Mouse (Mus musculus) forebrain, embryonic 16.5 days (tissue): Measurements from ENCODE around the gene Fam155a. TPM values are rescaled to one million over a fixed set of nuclear protein-coding genes. Genes with fewer than 3 reads are reported as not detected.

Experiments
- ATAC-seq: fragments of 200-750 bp; cut with Nextera tagmentation; 2 replicates; pipeline ENCODE4 v1.8.0; 2017; ENCODE audit warnings: mild to moderate bottlenecking, moderate library complexity
- H3K27ac ChIP-seq: fragments of 300-500 bp; sonication (generic); 2 replicates; pipeline ENCODE4 v1.5.1; 2014; ENCODE audit warnings: low read length, control low read depth
- H3K27me3 ChIP-seq: fragments of 300-500 bp; sonication (generic); replicated peaks from 2 replicates; pipeline ENCODE4 v1.6.1; 2014; ENCODE audit warnings: low read length; ENCODE audit not compliant: control insufficient read depth, insufficient read depth
- H3K36me3 ChIP-seq: fragments of 300-500 bp; sonication (generic); 2 replicates; pipeline ENCODE4 v1.6.1; 2014; ENCODE audit not compliant: control insufficient read depth, insufficient read depth
- H3K4me1 ChIP-seq: fragments of 300-500 bp; sonication (generic); replicated peaks from 2 replicates; pipeline ENCODE4 v1.6.1; 2014; ENCODE audit warnings: low read length; ENCODE audit not compliant: control insufficient read depth, insufficient read depth
- H3K4me2 ChIP-seq: fragments of 300-500 bp; sonication (generic); 2 replicates; pipeline ENCODE4 v1.6.1; 2014; ENCODE audit warnings: mild to moderate bottlenecking, low read length, control low read depth
- H3K4me3 ChIP-seq: fragments of 300-500 bp; sonication (generic); replicated peaks from 2 replicates; pipeline ENCODE4 v1.5.1; 2014; ENCODE audit warnings: mild to moderate bottlenecking, low read length, control low read depth
- H3K9ac ChIP-seq: fragments of 300-500 bp; sonication (generic); replicated peaks from 2 replicates; pipeline ENCODE4 v1.6.1; 2014; ENCODE audit warnings: low read depth, low read length, control low read depth
- H3K9me3 ChIP-seq: fragments of 300-500 bp; sonication (generic); 2 replicates; pipeline ENCODE4 v1.6.1; 2016; ENCODE audit warnings: low read length; ENCODE audit not compliant: control insufficient read depth
- WGBS: fragments of 180-500 bp; shearing (Covaris S2); extraction: QIAGEN DNeasy Blood & Tissue Kit; methylation state at CpG from one replicate; pipeline ENCODE4 v1.1.7; 2014; 5-methylcytosine and 5-hydroxymethylcytosine counted together
- polyA plus RNA-seq: library from polyadenylated mRNA; unstranded; fragments of >200 nt; fragmentation: Nextera tagmentation; extraction: Ambion mirVana; gene quantifications from 2 replicates; pipeline ENCODE4 v1.2.1, GENCODE M21; 2015

Fam155a gene
- polyA plus RNA-seq, 1 experiment from 2014 or later = 17.6 TPM

- ATAC-seq = no peak
These were observed 405.6 kb downstream of the Fam155a start for GRCm38 (mm10) chr8:9365381-9365780.

GRCm38 (mm10) chr8:9348523-9349135 lies 422.3 kb downstream of the Fam155a start:
- no peak overlapping the region for H3K9ac ChIP-seq
- no peaks in the 10 kb centered on the region for H3K27me3 ChIP-seq
- H3K4me3 ChIP-seq = no peak overlapping the region
- peaks cover 8% of the 10 kb centered on the region; the same call in 1 of the 2 replicates for H3K4me1 ChIP-seq
- WGBS = 51% methylated on average over 7 of the region's 7 CpGs
- no peak overlapping the region for H3K4me2 ChIP-seq
- H3K9me3 ChIP-seq = no peaks in the 10 kb centered on the region
- no peak overlapping the region for H3K27ac ChIP-seq
- peak; percentile 43; the same call in 1 of the 2 replicates for ATAC-seq
- H3K36me3 ChIP-seq = no peaks in the 10 kb centered on the region

More at GRCm38 (mm10) chr8:9365381-9365780, 405.6 kb downstream of the Fam155a start:
- H3K4me3 ChIP-seq = no peak overlapping the region
- no peak overlapping the region for H3K9ac ChIP-seq
- WGBS = 81% methylated on average over 1 of the region's 1 CpGs
- H3K4me1 ChIP-seq = peaks cover 4% of the 10 kb centered on the region
- H3K27me3 ChIP-seq = no peaks in the 10 kb centered on the region
- no peak overlapping the region for H3K4me2 ChIP-seq
- no peaks in the 10 kb centered on the region for H3K9me3 ChIP-seq
- H3K36me3 ChIP-seq = no peaks in the 10 kb centered on the region
- no peak overlapping the region for H3K27ac ChIP-seq

DNA sequence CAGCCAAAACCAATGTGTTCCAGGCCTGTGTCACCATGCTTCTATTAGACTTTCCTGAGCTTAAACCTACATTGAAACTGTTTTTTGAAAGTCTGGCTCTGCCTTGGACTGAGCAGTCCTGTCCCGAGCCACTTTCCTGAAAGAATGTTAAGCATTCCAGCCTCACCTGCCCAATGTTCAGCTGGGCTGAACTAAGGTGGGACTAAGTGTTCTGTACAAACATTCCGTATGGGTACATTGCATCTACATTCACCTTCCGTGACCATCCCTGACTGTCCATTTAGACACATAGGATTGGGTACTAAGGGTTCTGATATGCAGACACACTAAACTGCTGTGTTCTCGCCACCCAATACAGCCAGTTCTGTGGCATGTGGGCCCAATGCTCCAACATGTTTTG lies 423.8 kb downstream of the Fam155a start:
- Histone ChIP-seq H3K36me3 (no peaks in the 10 kb centered on the region), H3K27ac (no peak overlapping the region), H3K9me3 (no peaks in the 10 kb centered on the region), H3K4me1 (peaks cover 8% of the 10 kb centered on the region; the same call in 1 of the 2 replicates), H3K4me2 (no peak overlapping the region), H3K9ac (no peak overlapping the region), H3K27me3 (no peaks in the 10 kb centered on the region), H3K4me3 (no peak overlapping the region)
- WGBS = 65% methylated on average over 4 of the region's 4 CpGs
- no peak for ATAC-seq

DNA sequence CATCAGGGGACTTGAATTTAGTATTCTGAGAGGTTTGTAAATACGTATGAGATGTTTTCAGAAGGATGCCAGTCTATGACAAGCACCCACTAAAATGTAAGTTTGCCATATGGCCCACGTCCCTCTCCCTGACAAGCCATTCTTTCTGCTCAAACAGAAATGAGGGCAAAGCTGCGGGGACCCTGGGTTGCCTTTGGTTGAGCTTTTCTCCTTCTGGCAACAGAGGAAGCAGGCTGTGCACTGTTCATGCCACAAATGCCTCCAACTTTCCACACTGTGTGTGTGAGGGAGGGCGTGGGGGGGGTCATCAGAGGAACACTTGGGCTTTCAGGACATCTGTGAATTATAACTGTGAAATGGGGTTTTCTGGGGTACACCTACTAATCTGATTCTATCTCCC lies 426.8 kb downstream of the Fam155a start:
- H3K36me3 ChIP-seq = no peaks in the 10 kb centered on the region
- no peak overlapping the region for H3K4me2 ChIP-seq
- peaks cover 8% of the 10 kb centered on the region; the same call in 1 of the 2 replicates for H3K4me1 ChIP-seq
- WGBS = 63% methylated on average over 4 of the region's 4 CpGs
- H3K9ac ChIP-seq = no peak overlapping the region
- no peaks in the 10 kb centered on the region for H3K27me3 ChIP-seq
- no peak overlapping the region for H3K27ac ChIP-seq
- no peak overlapping the region for H3K4me3 ChIP-seq
- H3K9me3 ChIP-seq = no peaks in the 10 kb centered on the region
- peak; percentile 37; the same call in 1 of the 2 replicates for ATAC-seq

GRCm38 (mm10) chr8:9342998-9343397 lies 428.0 kb downstream of the Fam155a start:
- no peak overlapping the region for H3K4me3 ChIP-seq
- H3K27me3 ChIP-seq = no peaks in the 10 kb centered on the region
- no peaks in the 10 kb centered on the region for H3K9me3 ChIP-seq
- peaks cover 8% of the 10 kb centered on the region; the same call in 1 of the 2 replicates for H3K4me1 ChIP-seq
- no peaks in the 10 kb centered on the region for H3K36me3 ChIP-seq
- peak; percentile 50; the same call in 1 of the 2 replicates for ATAC-seq
- no peak overlapping the region for H3K27ac ChIP-seq
- WGBS = 69% methylated on average over 9 of the region's 9 CpGs
- no peak overlapping the region for H3K4me2 ChIP-seq
- no peak overlapping the region for H3K9ac ChIP-seq

DNA sequence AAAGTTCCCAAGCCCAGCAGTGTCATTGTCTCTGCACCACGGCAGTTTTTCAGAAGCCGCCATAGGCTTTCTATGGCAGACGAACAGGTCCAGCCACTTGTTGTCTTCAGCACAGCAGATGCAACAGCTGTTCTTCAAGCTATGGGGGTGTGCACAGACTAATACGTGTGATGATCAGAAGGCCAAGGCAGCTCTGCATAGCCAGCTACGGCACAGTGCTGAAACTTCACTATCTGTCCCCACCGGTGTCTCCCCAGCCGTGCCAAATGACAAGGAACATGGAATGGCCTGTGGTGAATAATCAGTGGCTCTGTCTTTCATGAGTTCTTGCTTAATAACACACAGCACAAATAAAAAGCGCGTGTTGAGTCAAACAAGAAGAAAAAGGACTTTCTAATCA lies 428.4 kb downstream of the Fam155a start:
- H3K9me3 ChIP-seq = no peaks in the 10 kb centered on the region
- H3K4me1 ChIP-seq = peaks cover 8% of the 10 kb centered on the region; the same call in 1 of the 2 replicates
- no peak overlapping the region for H3K4me2 ChIP-seq
- H3K27me3 ChIP-seq = no peaks in the 10 kb centered on the region
- 0 out of 2 replicates have a peak, but pooled peaks have one; percentile 23 for ATAC-seq
- 72% methylated on average over 9 of the region's 9 CpGs for WGBS
- no peak overlapping the region for H3K4me3 ChIP-seq
- H3K36me3 ChIP-seq = no peaks in the 10 kb centered on the region
- no peak overlapping the region for H3K9ac ChIP-seq
- no peak overlapping the region for H3K27ac ChIP-seq

GRCm38 (mm10) chr8:9337905-9338304 lies 433.1 kb downstream of the Fam155a start:
- ATAC-seq = 0 out of 2 replicates have a peak, but pooled peaks have one; percentile 31
- H3K9ac ChIP-seq = no peak overlapping the region
- no peak overlapping the region for H3K4me3 ChIP-seq
- H3K4me1 ChIP-seq = no peaks in the 10 kb centered on the region
- no peak overlapping the region for H3K27ac ChIP-seq
- 75% methylated on average over 8 of the region's 8 CpGs for WGBS
- no peak overlapping the region for H3K4me2 ChIP-seq
- no peaks in the 10 kb centered on the region for H3K27me3 ChIP-seq
- H3K36me3 ChIP-seq = no peaks in the 10 kb centered on the region
- H3K9me3 ChIP-seq = no peaks in the 10 kb centered on the region

DNA sequence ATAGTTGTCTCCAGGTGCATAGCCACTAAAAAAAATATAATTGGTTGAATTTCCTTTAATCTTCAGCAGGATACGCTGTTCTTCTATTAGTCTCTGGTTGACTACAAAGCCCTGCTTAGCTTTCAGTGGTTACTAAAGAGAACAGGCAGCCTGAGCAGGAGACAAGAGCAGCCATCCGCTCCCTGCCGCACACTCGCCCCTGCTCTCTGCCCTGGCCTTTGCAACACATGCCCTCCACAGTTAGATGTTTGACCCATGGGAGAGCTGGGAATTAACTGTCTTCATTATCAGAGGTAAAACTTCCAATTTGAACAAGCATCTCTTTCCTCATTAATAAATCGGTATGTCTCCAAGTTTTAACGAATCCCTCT lies 435.0 kb downstream of the Fam155a start:
- H3K4me2 ChIP-seq = no peak overlapping the region
- no peak for ATAC-seq
- no peak overlapping the region for H3K27ac ChIP-seq
- H3K9me3 ChIP-seq = no peaks in the 10 kb centered on the region
- H3K27me3 ChIP-seq = no peaks in the 10 kb centered on the region
- H3K4me1 ChIP-seq = no peaks in the 10 kb centered on the region
- WGBS = 19% methylated on average over 6 of the region's 6 CpGs
- H3K9ac ChIP-seq = no peak overlapping the region
- no peaks in the 10 kb centered on the region for H3K36me3 ChIP-seq
- H3K4me3 ChIP-seq = no peak overlapping the region

DNA sequence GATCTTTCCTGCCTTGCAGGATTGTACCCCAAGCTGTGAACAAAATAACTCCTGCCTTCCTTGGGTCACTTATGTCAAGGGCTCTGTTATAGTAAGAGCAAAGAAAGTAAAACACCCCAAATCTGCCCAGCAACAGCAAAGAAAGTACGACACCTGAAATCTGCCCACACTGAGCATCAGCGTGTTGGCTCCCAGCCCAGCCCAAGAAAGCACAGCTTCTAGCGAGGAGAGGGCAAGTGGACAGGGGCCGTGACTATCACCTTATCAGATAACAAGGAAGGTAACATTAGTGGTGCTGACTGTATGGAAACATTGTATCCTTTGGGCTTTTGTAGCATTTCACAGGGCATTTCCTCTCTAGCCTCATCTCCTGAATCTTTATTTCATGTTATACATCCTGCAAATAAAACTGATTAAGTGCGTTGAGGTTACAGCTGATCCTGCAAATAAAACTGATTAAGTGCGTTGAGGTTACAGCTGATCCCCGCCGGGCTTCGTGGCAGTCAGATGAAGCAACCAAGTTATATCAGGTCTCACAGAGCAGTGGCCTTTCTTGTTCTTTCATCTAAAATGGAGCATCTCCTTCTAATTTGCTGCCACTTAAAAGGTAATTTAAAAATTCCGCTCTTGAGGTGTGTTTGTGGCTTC lies 435.6 kb downstream of the Fam155a start:
- Histone ChIP-seq H3K9me3 (no peaks in the 10 kb centered on the region), H3K36me3 (no peaks in the 10 kb centered on the region), H3K9ac (no peak overlapping the region), H3K4me3 (no peak overlapping the region), H3K27ac (no peak overlapping the region), H3K27me3 (no peaks in the 10 kb centered on the region), H3K4me2 (no peak overlapping the region), H3K4me1 (no peaks in the 10 kb centered on the region)
- WGBS = 57% methylated on average over 10 of the region's 10 CpGs
- no peak for ATAC-seq
